Mouse (Mus musculus): ENCODE measurements at regions not wholly inside any gene's neighbourhood (a gene's known extent, or its start where the extent isn't known, plus 50 kb on each side); places are given as distances from the start of the nearest gene placed in this dataset.
A peak's percentile ranks its signal among the peaks of the same experiment; 100 is the strongest.

GRCm38 (mm10) chr15:32095554-32095953, 81.5 kb upstream of the Tas2r119 start:
- 44% methylated on average over 1 of the region's 1 CpGs for WGBS
- Histone ChIP-seq H3K4me3 (ENCODE audit: low read depth, low read length) (no peak overlapping the region), H3K4me1 (ENCODE audit: insufficient read depth, low read depth, low read length) (no peaks in the 10 kb centered on the region), H3K27me3 (replicated peaks; ENCODE audit: insufficient read depth, low read length) (no peaks in the 10 kb centered on the region), H3K36me3 (ENCODE audit: insufficient read depth, low read length) (no peaks in the 10 kb centered on the region), H3K27ac (ENCODE audit: low read length) (no peak overlapping the region), H3K9me3 (ENCODE audit: low read length) (no peaks in the 10 kb centered on the region), H3K9ac (replicated peaks; ENCODE audit: low read depth) (no peak overlapping the region), H3K4me2 (replicated peaks; ENCODE audit: low read depth, low read length) (no peak overlapping the region)
- TF ChIP-seq CTCF (IDR thresholded peaks at IDR 0.05) (no peak), EP300 (IDR thresholded peaks at IDR 0.05) (peak; percentile 64)
- DNase-seq (ENCODE audit: low spot score) (peak; percentile 51), ATAC-seq (peak; percentile 86)

GRCm38 (mm10) chr15:32110659-32111058, 66.4 kb upstream of the Tas2r119 start:
- ATAC-seq = no peak
- Histone ChIP-seq H3K4me2 (replicated peaks; ENCODE audit: low read depth, low read length) (no peak overlapping the region), H3K9ac (replicated peaks; ENCODE audit: low read depth) (no peak overlapping the region), H3K4me3 (ENCODE audit: low read depth, low read length) (no peak overlapping the region), H3K9me3 (ENCODE audit: low read length) (no peaks in the 10 kb centered on the region), H3K27me3 (replicated peaks; ENCODE audit: insufficient read depth, low read length) (no peaks in the 10 kb centered on the region), H3K36me3 (ENCODE audit: insufficient read depth, low read length) (no peaks in the 10 kb centered on the region), H3K27ac (ENCODE audit: low read length) (no peak overlapping the region), H3K4me1 (ENCODE audit: insufficient read depth, low read depth, low read length) (no peaks in the 10 kb centered on the region)
- WGBS = 82% methylated on average over 2 of the region's 2 CpGs
- TF ChIP-seq CTCF (IDR thresholded peaks at IDR 0.05) (no peak), EP300 (IDR thresholded peaks at IDR 0.05) (no peak)
- no peak for DNase-seq (ENCODE audit: low spot score)

Data from lung, postnatal 0 days (tissue).